Mouse (Mus musculus): ENCODE results near the gene Tnrc18. TPM values are rescaled to one million over a fixed set of nuclear protein-coding genes. Genes with fewer than 3 reads are reported as not detected.

Tnrc18 gene
- polyA plus RNA-seq, 1 experiment from 2014 or later, result 40.4 TPM

DNA sequence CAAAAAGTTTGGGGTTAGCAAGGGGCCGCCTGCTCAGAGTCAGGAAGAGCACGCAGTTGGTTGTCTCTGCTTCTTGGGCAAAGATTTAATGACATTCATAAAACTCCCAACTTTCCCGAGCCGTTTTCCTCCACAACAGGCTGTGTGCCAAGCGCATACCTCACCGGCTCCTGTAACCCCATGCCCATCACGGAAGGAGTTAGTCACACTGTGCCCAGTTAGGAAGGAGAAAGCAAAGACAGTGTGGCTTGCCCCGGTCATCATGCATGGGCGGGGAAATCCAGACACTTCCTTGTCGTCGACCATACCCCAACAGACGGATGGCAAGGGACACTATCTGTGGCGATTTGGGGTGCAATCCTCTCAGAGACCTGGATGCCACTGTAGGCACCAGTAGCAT lies 19.8 kb downstream of the Tnrc18 start:
- Histone ChIP-seq H3K36me3 (ENCODE audit: insufficient read depth) (peaks cover 25% of the 10 kb centered on the region; the same call in 1 of the 2 replicates), H3K4me3 (ENCODE audit: low read depth, low read length) (no peak overlapping the region), H3K27me3 (ENCODE audit: insufficient read depth, low read length) (no peaks in the 10 kb centered on the region), H3K9me3 (ENCODE audit: low read depth, low read length) (no peaks in the 10 kb centered on the region), H3K4me2 (no peak overlapping the region), H3K4me1 (ENCODE audit: insufficient read depth) (peaks cover 5% of the 10 kb centered on the region; the same call in 1 of the 2 replicates), H3K9ac (no peak overlapping the region), H3K27ac (ENCODE audit: low read depth) (no peak overlapping the region)
- no peak for DNase-seq
- ATAC-seq (ENCODE audit: insufficient read depth), result no peak
- WGBS, result 72% methylated on average over 13 of the region's 13 CpGs
- no peak for TF ChIP-seq CTCF (IDR thresholded peaks at IDR 0.05; ENCODE audit: low read depth)

DNA sequence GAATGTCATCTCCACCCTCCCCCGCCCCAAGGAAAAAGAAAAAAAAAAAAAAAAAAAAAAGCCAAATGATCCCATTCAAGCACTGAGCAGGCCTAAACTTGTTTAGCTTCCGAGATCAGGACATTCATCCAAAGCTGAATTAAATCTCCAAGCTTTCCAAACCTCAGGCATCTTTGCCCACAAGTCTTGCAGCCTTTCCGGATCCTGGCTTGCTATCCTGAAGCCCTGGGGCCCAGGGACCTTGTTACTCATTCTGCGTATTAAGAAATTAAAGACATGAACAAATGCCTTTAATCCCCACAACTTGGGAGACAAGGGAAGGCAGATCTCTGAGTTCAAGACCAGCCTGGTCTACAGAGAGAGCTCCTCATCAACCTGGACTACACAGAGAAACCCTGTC lies 20.5 kb downstream of the Tnrc18 start:
- Histone ChIP-seq H3K27ac (ENCODE audit: low read depth) (no peak overlapping the region), H3K9ac (no peak overlapping the region), H3K4me2 (no peak overlapping the region), H3K27me3 (ENCODE audit: insufficient read depth, low read length) (no peaks in the 10 kb centered on the region), H3K4me3 (ENCODE audit: low read depth, low read length) (no peak overlapping the region), H3K9me3 (ENCODE audit: low read depth, low read length) (no peaks in the 10 kb centered on the region), H3K36me3 (ENCODE audit: insufficient read depth) (peaks cover 27% of the 10 kb centered on the region; the same call in 1 of the 2 replicates), H3K4me1 (ENCODE audit: insufficient read depth) (peaks cover 5% of the 10 kb centered on the region; the same call in 1 of the 2 replicates)
- no peak for TF ChIP-seq CTCF (IDR thresholded peaks at IDR 0.05; ENCODE audit: low read depth)
- 88% methylated on average over 4 of the region's 4 CpGs for WGBS
- no peak for DNase-seq
- no peak for ATAC-seq (ENCODE audit: insufficient read depth)

DNA sequence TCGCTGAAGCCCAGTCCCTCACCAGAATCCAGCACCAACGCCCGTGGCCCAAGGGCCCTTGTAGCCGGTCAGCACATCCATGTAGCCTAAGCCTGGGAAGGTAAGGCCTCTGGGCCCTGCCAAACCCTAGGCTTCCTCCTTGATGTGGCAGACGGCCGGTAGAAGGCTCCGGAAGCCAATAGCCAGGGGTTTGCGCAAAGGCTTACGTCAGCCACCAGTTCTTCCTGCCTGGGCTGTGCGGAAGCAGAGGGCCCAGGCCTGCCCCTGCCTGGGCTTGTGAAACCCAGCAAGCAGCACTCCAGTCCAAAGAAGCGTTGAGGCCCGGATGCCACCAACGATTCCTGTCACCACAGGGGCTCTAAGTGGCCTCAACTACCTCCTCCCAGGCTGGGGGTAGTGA lies 22.9 kb downstream of the Tnrc18 start:
- Histone ChIP-seq H3K27ac (ENCODE audit: low read depth) (no peak overlapping the region), H3K4me3 (ENCODE audit: low read depth, low read length) (no peak overlapping the region), H3K9ac (no peak overlapping the region), H3K4me2 (no peak overlapping the region), H3K9me3 (ENCODE audit: low read depth, low read length) (no peaks in the 10 kb centered on the region), H3K4me1 (ENCODE audit: insufficient read depth) (no peaks in the 10 kb centered on the region; the same call in 1 of the 2 replicates), H3K27me3 (ENCODE audit: insufficient read depth, low read length) (no peaks in the 10 kb centered on the region), H3K36me3 (ENCODE audit: insufficient read depth) (peaks cover 28% of the 10 kb centered on the region; the same call in 1 of the 2 replicates)
- 81% methylated on average over 13 of the region's 13 CpGs for WGBS
- no peak for DNase-seq
- ATAC-seq (ENCODE audit: insufficient read depth), result 0 out of 2 replicates have a peak, but pooled peaks have one; percentile 10
- TF ChIP-seq CTCF (IDR thresholded peaks at IDR 0.05; ENCODE audit: low read depth), result no peak

DNA sequence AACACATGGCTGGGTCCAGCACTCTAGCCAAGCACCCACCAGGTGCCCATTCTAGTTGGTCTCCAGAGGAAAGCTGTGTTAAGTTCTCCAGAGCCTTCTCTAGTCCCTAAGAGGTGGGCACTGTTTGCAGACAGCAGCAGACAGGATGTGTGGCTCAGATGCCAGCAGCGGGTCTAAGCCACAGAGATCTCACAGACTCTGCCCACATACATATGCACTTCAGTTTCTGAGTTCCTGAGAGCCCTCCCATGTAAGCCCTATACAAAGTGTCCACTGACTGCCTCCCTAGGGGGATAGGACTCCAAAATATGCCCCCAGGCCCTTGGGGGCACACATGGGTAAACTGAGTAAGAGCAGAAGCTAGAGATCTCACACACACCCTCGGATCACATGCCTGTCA lies 23.3 kb downstream of the Tnrc18 start:
- TF ChIP-seq CTCF (IDR thresholded peaks at IDR 0.05; ENCODE audit: low read depth), result no peak
- DNase-seq, result no peak
- Histone ChIP-seq H3K4me1 (ENCODE audit: insufficient read depth) (no peaks in the 10 kb centered on the region; the same call in 1 of the 2 replicates), H3K27me3 (ENCODE audit: insufficient read depth, low read length) (no peaks in the 10 kb centered on the region), H3K36me3 (ENCODE audit: insufficient read depth) (peaks cover 29% of the 10 kb centered on the region; the same call in 1 of the 2 replicates), H3K9me3 (ENCODE audit: low read depth, low read length) (no peaks in the 10 kb centered on the region), H3K4me2 (no peak overlapping the region), H3K9ac (no peak overlapping the region), H3K4me3 (ENCODE audit: low read depth, low read length) (no peak overlapping the region), H3K27ac (ENCODE audit: low read depth) (no peak overlapping the region)
- 84% methylated on average over 2 of the region's 2 CpGs for WGBS
- ATAC-seq (ENCODE audit: insufficient read depth), result no peak

DNA sequence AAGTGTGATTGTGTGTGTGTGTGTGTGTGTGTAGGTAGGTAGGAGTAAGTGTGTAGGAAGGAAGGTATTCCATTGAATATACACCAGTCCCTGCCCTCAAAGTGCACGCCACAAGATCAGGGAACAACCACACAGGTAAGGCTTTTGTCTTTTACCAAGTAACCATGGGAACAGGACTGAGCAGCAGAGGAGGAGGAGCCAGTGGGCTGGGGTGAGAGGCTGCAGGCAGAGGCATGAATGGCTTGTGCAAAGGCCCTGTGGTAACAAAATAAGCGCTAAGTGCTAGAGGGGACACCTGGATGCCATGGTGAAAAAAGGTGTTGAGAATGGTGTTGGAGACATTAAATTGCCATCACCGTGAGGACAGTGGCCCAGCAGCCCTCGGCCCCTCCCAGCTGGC lies 24.9 kb downstream of the Tnrc18 start:
- WGBS, result 93% methylated on average over 4 of the region's 4 CpGs
- ATAC-seq (ENCODE audit: insufficient read depth), result no peak
- H3K9ac ChIP-seq, result no peak overlapping the region
- H3K9me3 ChIP-seq (ENCODE audit: low read depth, low read length), result no peaks in the 10 kb centered on the region
- no peak overlapping the region for H3K4me2 ChIP-seq
- no peak for DNase-seq
- H3K4me3 ChIP-seq (ENCODE audit: low read depth, low read length), result no peak overlapping the region
- no peaks in the 10 kb centered on the region; the same call in 1 of the 2 replicates for H3K4me1 ChIP-seq (ENCODE audit: insufficient read depth)
- no peaks in the 10 kb centered on the region for H3K27me3 ChIP-seq (ENCODE audit: insufficient read depth, low read length)
- H3K27ac ChIP-seq (ENCODE audit: low read depth), result no peak overlapping the region
- H3K36me3 ChIP-seq (ENCODE audit: insufficient read depth), result peaks cover 44% of the 10 kb centered on the region
- no peak for TF ChIP-seq CTCF (IDR thresholded peaks at IDR 0.05; ENCODE audit: low read depth)

DNA sequence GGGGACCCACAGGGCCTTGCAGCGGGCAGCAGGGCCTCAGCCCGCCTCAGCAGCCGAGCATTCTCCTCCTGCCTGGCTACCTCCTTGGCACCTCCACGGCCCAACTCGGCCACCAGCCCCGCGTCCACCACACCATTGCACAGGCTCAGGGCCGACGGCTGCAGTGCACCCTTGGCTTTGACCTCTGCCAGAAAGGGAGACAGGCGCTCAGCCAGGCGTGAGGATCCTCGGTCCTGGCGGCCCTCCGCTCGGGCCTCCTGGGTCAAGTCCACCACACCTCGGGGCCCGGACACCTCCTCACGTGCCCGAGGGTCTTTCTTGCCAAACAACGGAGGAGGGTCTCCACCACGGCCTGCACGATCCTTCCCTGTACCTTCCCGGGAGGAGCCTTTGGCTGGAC lies 29.2 kb downstream of the Tnrc18 start:
- Histone ChIP-seq H3K36me3 (ENCODE audit: insufficient read depth) (peaks cover 68% of the 10 kb centered on the region), H3K4me1 (ENCODE audit: insufficient read depth) (no peaks in the 10 kb centered on the region; the same call in 1 of the 2 replicates), H3K27me3 (ENCODE audit: insufficient read depth, low read length) (no peaks in the 10 kb centered on the region), H3K4me2 (no peak overlapping the region), H3K9me3 (ENCODE audit: low read depth, low read length) (no peaks in the 10 kb centered on the region), H3K9ac (no peak overlapping the region), H3K4me3 (ENCODE audit: low read depth, low read length) (no peak overlapping the region), H3K27ac (ENCODE audit: low read depth) (no peak overlapping the region)
- DNase-seq (no peak), ATAC-seq (ENCODE audit: insufficient read depth) (no peak)
- WGBS, result 96% methylated on average over 22 of the region's 23 CpGs
- TF ChIP-seq CTCF (IDR thresholded peaks at IDR 0.05; ENCODE audit: low read depth), result no peak

DNA sequence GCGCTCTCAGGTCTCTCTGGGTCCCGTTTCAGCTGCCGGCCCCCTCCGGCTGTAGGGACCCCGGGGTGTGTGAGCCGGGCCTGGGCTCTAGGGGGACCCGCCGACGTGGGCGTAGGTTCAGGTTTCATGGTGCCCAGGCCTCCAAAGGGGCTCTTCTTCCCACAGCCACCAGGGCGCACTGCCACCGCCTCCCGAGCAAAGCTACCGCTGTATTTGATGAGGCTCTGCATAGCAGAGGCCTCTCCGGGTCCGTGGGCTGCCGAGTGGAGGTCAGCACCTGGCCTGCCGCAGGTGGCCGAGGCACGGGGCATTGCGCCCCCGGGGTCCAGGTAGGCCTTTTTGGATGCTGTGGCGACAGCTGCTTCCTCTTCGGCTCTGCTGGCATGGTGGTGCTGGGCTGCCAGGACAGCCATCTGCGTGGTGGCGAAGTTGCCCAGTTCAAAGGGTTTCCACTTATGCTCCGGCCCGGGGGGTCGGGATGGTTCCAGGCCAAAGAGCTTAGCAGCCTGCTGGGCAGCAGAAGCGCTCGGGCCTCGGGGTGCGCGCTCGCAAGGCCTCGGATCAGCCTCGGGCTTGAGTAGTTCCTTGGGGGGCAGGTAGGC lies 30.1 kb downstream of the Tnrc18 start:
- H3K27ac ChIP-seq (ENCODE audit: low read depth), result no peak overlapping the region
- WGBS, result 85% methylated on average over 37 of the region's 37 CpGs
- no peak overlapping the region for H3K4me3 ChIP-seq (ENCODE audit: low read depth, low read length)
- no peaks in the 10 kb centered on the region; the same call in 1 of the 2 replicates for H3K4me1 ChIP-seq (ENCODE audit: insufficient read depth)
- no peaks in the 10 kb centered on the region for H3K9me3 ChIP-seq (ENCODE audit: low read depth, low read length)
- TF ChIP-seq CTCF (IDR thresholded peaks at IDR 0.05; ENCODE audit: low read depth), result 0 out of 2 replicates have a peak, but pooled peaks have one; percentile 2
- no peak overlapping the region for H3K9ac ChIP-seq
- H3K27me3 ChIP-seq (ENCODE audit: insufficient read depth, low read length), result no peaks in the 10 kb centered on the region
- no peak for ATAC-seq (ENCODE audit: insufficient read depth)
- DNase-seq, result no peak
- H3K36me3 ChIP-seq (ENCODE audit: insufficient read depth), result peaks cover 67% of the 10 kb centered on the region
- no peak overlapping the region for H3K4me2 ChIP-seq
